Mouse (Mus musculus) neural tube, embryonic 15.5 days (tissue): ENCODE data around the gene Ctf1. TPM values are rescaled to one million over a fixed set of nuclear protein-coding genes. Genes with fewer than 3 reads are reported as not detected.

Experiments used
- ATAC-seq: fragments of 200-750 bp; cut with Nextera tagmentation; 2 replicates; pipeline ENCODE4 v1.8.0; 2017; ENCODE audit warnings: mild to moderate bottlenecking, moderate TSS enrichment, moderate library complexity; ENCODE audit not compliant: low FRiP score
- H3K27ac ChIP-seq: fragments of 300-500 bp; sonication (generic); replicated peaks from 2 replicates; pipeline ENCODE4 v1.5.1; 2015; ENCODE audit warnings: mild to moderate bottlenecking, inconsistent platforms
- H3K27me3 ChIP-seq: fragments of 300-500 bp; sonication (generic); replicated peaks from 2 replicates; pipeline ENCODE4 v1.6.1; 2015; ENCODE audit warnings: inconsistent platforms
- H3K36me3 ChIP-seq: fragments of 300-500 bp; sonication (generic); 2 replicates; pipeline ENCODE4 v1.6.1; 2015; ENCODE audit warnings: inconsistent platforms
- H3K4me1 ChIP-seq: fragments of 300-500 bp; sonication (generic); 2 replicates; pipeline ENCODE4 v1.6.1; 2015; ENCODE audit warnings: inconsistent platforms
- H3K4me2 ChIP-seq: fragments of 300-500 bp; sonication (generic); 2 replicates; pipeline ENCODE4 v1.6.1; 2015; ENCODE audit warnings: inconsistent platforms, mild to moderate bottlenecking, moderate library complexity
- H3K4me3 ChIP-seq: fragments of 300-500 bp; sonication (generic); replicated peaks from 2 replicates; pipeline ENCODE4 v1.5.1; 2015; ENCODE audit warnings: mild to moderate bottlenecking, inconsistent platforms
- H3K9ac ChIP-seq: fragments of 300-500 bp; sonication (generic); replicated peaks from 2 replicates; pipeline ENCODE4 v1.6.1; 2015; ENCODE audit warnings: mild to moderate bottlenecking, inconsistent platforms
- H3K9me3 ChIP-seq: fragments of 300-500 bp; sonication (generic); replicated peaks from 2 replicates; pipeline ENCODE4 v1.6.1; 2016; ENCODE audit warnings: inconsistent platforms
- WGBS: fragments of 180-500 bp; shearing (Covaris S2); methylation state at CpG from one replicate; pipeline ENCODE4 v1.1.7; 2015; ENCODE audit warnings: mixed read lengths; 5-methylcytosine and 5-hydroxymethylcytosine counted together
- polyA plus RNA-seq: library from polyadenylated mRNA; unstranded; fragments of >200 nt; fragmentation: Nextera tagmentation; extraction: Ambion mirVana; gene quantifications from 2 replicates; pipeline ENCODE4 v1.2.1, GENCODE M21; 2015

Ctf1 gene
- polyA plus RNA-seq, result 3.6 and 6.2 TPM in 2 replicates

DNA sequence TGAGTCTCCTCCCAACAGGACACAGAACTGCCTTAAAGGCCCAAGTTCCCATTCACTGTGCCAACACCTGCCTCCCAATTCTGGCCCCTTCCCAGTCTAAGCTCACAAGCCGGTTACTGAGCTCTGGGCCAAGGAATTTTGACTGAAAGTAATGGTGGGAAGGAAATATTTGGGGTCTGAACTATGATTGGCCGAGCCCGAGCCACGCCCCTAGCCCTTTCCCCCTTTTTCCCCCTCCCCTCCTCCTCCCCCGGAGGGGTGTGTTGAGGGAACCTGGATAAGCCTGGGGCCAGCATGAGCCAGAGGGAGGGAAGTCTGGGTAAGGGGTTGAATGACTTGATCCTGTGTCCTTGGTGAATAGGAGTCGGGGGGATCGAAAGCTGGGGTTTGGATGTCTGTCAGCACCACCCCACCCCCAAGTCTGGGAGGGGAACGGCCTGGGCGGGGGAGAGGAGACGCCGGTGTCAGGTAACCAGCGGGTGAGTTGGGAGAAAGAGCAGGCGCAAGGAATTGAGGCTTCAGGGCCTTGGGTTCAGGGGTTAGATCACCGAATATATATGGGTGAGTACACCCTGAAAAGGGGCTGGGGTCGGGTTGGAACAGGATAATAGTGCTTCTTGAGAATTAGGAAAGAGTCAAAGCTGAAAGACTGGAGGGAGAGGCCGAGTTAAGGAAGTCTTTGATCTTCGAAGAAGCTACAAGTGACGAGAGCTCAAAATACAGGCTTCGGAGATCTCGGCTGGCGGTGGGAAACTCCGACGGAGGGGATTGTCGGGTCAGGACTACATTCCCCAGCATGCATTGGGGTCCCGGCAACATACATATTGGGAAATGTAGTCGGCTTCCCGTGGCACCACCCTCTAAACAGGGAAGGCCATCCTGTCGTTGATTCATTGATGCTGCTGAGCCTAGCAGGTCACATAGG lies at the start of gene Ctf1:
TSS of gene Ctf1 (plus strand) at position 276 of the 925 bp plus-strand sequence.
- Histone ChIP-seq H3K27me3 (no peaks in the 10 kb centered on the region; the same call in 1 of the 2 replicates), H3K9ac (peak within 1 kb of the TSS; percentile 32; the same call in 1 of the 2 replicates), H3K27ac (peak within 1 kb of the TSS; percentile 78), H3K4me1 (peaks cover 35% of the 10 kb centered on the region), H3K36me3 (no peaks in the 10 kb centered on the region), H3K9me3 (no peaks in the 10 kb centered on the region), H3K4me2 (peak within 1 kb of the TSS; percentile 59), H3K4me3 (peak within 1 kb of the TSS; percentile 32)
- peak; percentile 69 for ATAC-seq
- WGBS, result 3% methylated on average over 28 of the region's 28 CpGs

GRCm38 (mm10) chr7:127662926-127663325 lies 49.6 kb upstream of the Ctf1 start:
- no peak overlapping the region for H3K27ac ChIP-seq
- H3K9ac ChIP-seq, result no peak overlapping the region
- no peaks in the 10 kb centered on the region for H3K4me1 ChIP-seq
- WGBS, result 90% methylated on average over 6 of the region's 6 CpGs
- peaks cover 38% of the 10 kb centered on the region for H3K36me3 ChIP-seq
- ATAC-seq, result no peak
- no peaks in the 10 kb centered on the region for H3K27me3 ChIP-seq
- no peak overlapping the region for H3K4me2 ChIP-seq
- H3K9me3 ChIP-seq, result no peaks in the 10 kb centered on the region
- H3K4me3 ChIP-seq, result no peak overlapping the region

- Histone ChIP-seq H3K27me3 (no peaks in the 10 kb centered on the region), H3K4me2 (no peak overlapping the region), H3K27ac (no peak overlapping the region), H3K4me1 (no peaks in the 10 kb centered on the region), H3K36me3 (peaks cover 38% of the 10 kb centered on the region), H3K9me3 (no peaks in the 10 kb centered on the region), H3K4me3 (no peak overlapping the region), H3K9ac (no peak overlapping the region)
- no peak for ATAC-seq
- WGBS, result 96% methylated on average over 6 of the region's 6 CpGs
These were observed 46.4 kb upstream of the Ctf1 start for GRCm38 (mm10) chr7:127666066-127666654.

DNA sequence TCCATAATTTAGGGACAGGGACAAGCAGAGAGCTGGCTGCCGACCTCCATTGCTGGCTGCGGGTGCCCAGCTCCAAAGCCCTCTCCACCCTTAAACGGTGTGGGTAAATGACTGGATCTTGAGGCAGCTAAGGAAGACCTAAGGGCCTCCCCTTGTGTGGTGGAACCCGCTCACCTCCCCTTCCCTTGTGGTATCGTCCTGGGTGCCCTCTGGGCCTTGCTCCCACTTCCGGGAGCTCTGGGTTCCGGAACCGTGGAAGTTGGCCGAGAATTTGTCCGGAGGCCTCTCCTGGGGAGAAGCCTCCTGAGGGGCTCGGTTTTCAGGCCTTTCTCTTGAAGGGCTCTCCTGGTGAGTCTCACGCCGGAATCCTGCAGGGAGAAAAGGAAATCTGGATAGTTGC lies 45.9 kb upstream of the Ctf1 start:
- Histone ChIP-seq H3K27ac (no peak overlapping the region), H3K27me3 (no peaks in the 10 kb centered on the region), H3K4me2 (no peak overlapping the region), H3K4me3 (no peak overlapping the region), H3K9me3 (no peaks in the 10 kb centered on the region), H3K9ac (no peak overlapping the region), H3K4me1 (no peaks in the 10 kb centered on the region), H3K36me3 (peaks cover 34% of the 10 kb centered on the region)
- 92% methylated on average over 13 of the region's 13 CpGs for WGBS
- no peak for ATAC-seq

DNA sequence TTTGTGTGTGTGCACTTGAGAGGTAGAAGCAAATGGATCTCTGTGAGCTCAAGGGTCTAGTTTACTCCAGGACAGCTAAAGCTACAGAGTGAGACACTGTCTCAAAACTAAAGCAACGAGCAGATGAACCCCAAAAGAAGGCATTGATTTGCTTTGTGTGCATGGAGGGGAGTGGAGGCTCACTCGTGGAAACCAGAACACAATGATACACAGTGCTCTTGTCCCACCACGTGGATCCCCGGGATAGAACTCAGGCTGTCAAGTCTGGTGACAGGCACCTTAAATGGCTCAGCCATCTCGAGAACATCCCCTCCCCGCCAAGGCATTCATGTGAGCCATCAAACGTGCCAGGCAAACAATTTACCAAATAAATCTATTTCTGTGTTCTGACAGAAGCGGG lies 45.4 kb upstream of the Ctf1 start:
- Histone ChIP-seq H3K9me3 (no peaks in the 10 kb centered on the region), H3K4me2 (no peak overlapping the region), H3K27me3 (no peaks in the 10 kb centered on the region), H3K4me1 (no peaks in the 10 kb centered on the region), H3K27ac (no peak overlapping the region), H3K36me3 (peaks cover 34% of the 10 kb centered on the region), H3K4me3 (no peak overlapping the region), H3K9ac (no peak overlapping the region)
- ATAC-seq, result no peak
- 86% methylated on average over 8 of the region's 8 CpGs for WGBS

DNA sequence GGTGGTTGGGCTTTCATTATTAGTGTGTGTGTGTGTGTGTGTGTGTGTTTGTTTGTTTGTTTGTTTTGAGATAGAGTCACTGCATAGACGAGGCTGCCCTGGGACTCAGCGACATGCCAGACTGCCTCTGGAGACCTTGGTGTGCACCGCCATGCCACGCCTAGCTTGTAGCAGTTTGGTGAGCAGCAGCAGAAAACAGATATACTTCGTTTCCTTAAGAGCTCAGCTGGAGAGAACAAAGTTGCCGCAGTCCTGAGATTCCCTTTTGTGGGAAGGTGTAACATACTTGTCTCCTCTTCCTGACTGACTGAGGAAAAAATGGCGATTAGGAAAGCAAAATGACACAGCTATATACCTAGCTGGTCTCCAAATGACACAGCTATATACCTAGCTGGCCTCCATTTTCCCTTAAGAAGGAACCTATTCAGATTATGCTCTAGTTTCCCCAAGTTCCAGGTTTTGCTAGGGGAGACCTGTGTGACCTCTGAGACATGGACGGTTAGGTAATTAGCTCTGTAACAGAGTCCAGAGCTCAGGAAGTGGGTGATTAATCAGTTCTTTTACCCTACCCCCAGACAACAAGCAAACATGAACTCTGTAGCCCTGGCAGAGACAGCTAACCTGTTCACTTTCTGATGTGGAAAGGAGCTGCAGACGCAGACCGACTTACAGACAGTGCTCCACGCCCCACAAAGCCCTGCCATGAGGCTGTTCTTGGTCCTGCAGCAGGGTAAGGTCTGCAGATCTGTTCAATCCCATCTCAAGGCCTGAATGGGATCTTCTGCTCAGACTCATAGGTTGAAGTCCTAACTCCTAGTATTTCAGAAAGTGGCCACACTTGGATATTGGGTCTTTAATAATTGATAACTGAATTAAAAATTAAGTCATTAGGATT lies 40.4 kb upstream of the Ctf1 start:
- Histone ChIP-seq H3K27me3 (no peaks in the 10 kb centered on the region), H3K36me3 (peaks cover 8% of the 10 kb centered on the region; the same call in 1 of the 2 replicates), H3K9ac (no peak overlapping the region), H3K9me3 (no peaks in the 10 kb centered on the region), H3K4me2 (no peak overlapping the region), H3K4me1 (peaks cover 6% of the 10 kb centered on the region; the same call in 1 of the 2 replicates), H3K4me3 (no peak overlapping the region), H3K27ac (no peak overlapping the region)
- no peak for ATAC-seq
- WGBS, result 81% methylated on average over 11 of the region's 11 CpGs

DNA sequence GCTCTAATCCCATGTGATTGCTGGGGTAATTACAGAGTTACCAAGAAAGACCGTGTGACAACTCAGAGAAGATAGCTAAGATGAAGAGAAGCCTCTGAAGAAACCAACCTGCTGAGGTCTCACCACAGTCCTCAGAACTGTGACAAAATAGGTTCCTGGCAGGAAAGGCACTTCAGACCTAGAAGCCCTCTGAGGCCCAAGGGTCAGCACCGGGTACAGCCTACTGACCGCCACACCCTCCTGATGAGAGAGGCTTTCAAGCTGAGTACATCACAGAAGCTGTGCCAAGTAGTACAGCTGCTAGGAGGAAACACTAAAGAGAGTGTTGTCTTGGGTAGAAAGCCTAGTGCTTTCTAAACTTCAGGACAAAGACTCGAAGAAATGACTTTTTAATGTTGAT lies 39.8 kb upstream of the Ctf1 start:
- Histone ChIP-seq H3K4me1 (peaks cover 6% of the 10 kb centered on the region; the same call in 1 of the 2 replicates), H3K4me3 (no peak overlapping the region), H3K27me3 (no peaks in the 10 kb centered on the region), H3K4me2 (no peak overlapping the region), H3K9me3 (no peaks in the 10 kb centered on the region), H3K27ac (no peak overlapping the region), H3K9ac (no peak overlapping the region), H3K36me3 (peaks cover 7% of the 10 kb centered on the region; the same call in 1 of the 2 replicates)
- 76% methylated on average over 4 of the region's 4 CpGs for WGBS
- no peak for ATAC-seq

DNA sequence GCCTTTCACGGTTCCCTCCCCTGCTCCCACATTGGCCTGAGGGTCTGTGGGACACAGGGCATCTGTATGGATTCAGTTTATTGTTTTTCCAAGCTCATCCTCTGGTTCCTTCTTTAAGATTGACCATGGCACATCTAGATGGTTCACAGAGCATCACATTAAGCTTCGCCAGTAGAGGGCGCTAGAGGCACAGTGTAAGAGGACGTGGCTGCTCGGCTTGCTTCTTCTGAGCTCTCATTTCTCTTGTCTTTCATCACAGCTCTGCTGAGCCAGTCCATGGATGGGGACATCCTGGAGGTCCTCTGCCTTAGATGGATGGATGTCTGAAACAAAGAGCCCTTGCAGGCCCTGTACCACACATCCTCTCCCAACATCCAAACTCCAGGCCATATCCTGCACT lies 37.6 kb upstream of the Ctf1 start:
- H3K27me3 ChIP-seq, result no peaks in the 10 kb centered on the region
- H3K9me3 ChIP-seq, result no peaks in the 10 kb centered on the region
- peaks cover 7% of the 10 kb centered on the region; the same call in 1 of the 2 replicates for H3K36me3 ChIP-seq
- H3K4me2 ChIP-seq, result no peak overlapping the region
- H3K27ac ChIP-seq, result peak overlapping the region; percentile 43
- peak; percentile 65; the same call in 1 of the 2 replicates for ATAC-seq
- H3K4me1 ChIP-seq, result peaks cover 6% of the 10 kb centered on the region; the same call in 1 of the 2 replicates
- H3K9ac ChIP-seq, result no peak overlapping the region
- whole genome bisulfite sequencing, result 4% methylated on average over 5 of the region's 5 CpGs
- H3K4me3 ChIP-seq, result no peak overlapping the region

GRCm38 (mm10) chr7:127675391-127675811 lies 37.1 kb upstream of the Ctf1 start:
- ATAC-seq, result no peak
- no peak overlapping the region for H3K9ac ChIP-seq

GRCm38 (mm10) chr7:127677077-127677476 lies 35.5 kb upstream of the Ctf1 start:
- Histone ChIP-seq H3K4me2 (no peak overlapping the region), H3K27ac (no peak overlapping the region), H3K27me3 (no peaks in the 10 kb centered on the region), H3K9me3 (no peaks in the 10 kb centered on the region), H3K36me3 (peaks cover 7% of the 10 kb centered on the region; the same call in 1 of the 2 replicates), H3K4me3 (no peak overlapping the region), H3K4me1 (peaks cover 6% of the 10 kb centered on the region; the same call in 1 of the 2 replicates), H3K9ac (no peak overlapping the region)
- 73% methylated on average over 6 of the region's 6 CpGs for WGBS
- ATAC-seq, result no peak

More at GRCm38 (mm10) chr7:127675391-127675811, 37.1 kb upstream of the Ctf1 start:
- H3K4me3 ChIP-seq, result no peak overlapping the region
- 81% methylated on average over 9 of the region's 9 CpGs for WGBS
- peaks cover 6% of the 10 kb centered on the region; the same call in 1 of the 2 replicates for H3K4me1 ChIP-seq
- H3K27ac ChIP-seq, result peak overlapping the region; percentile 43
- no peaks in the 10 kb centered on the region for H3K27me3 ChIP-seq
- peaks cover 7% of the 10 kb centered on the region; the same call in 1 of the 2 replicates for H3K36me3 ChIP-seq
- no peak overlapping the region for H3K4me2 ChIP-seq
- no peaks in the 10 kb centered on the region for H3K9me3 ChIP-seq

GRCm38 (mm10) chr7:127677609-127678008 lies 34.9 kb upstream of the Ctf1 start:
- H3K9me3 ChIP-seq, result no peaks in the 10 kb centered on the region
- H3K9ac ChIP-seq, result no peak overlapping the region
- H3K27me3 ChIP-seq, result no peaks in the 10 kb centered on the region
- no peak overlapping the region for H3K27ac ChIP-seq
- no peak overlapping the region for H3K4me3 ChIP-seq
- H3K4me2 ChIP-seq, result no peak overlapping the region
- no peak for ATAC-seq
- 95% methylated on average over 4 of the region's 4 CpGs for WGBS
- H3K4me1 ChIP-seq, result peaks cover 6% of the 10 kb centered on the region; the same call in 1 of the 2 replicates
- peaks cover 7% of the 10 kb centered on the region; the same call in 1 of the 2 replicates for H3K36me3 ChIP-seq
